Mouse (Mus musculus) urinary bladder, postnatal 14 days (tissue): Measurements from ENCODE around the gene Tcap.

Source experiments
- DNase-seq: peaks from one replicate; pipeline ENCODE4 v3.0.0; 2021; ENCODE audit warnings: low spot score

The Tcap gene

GRCm38 (mm10) chr11:98383261-98384030, at the start of gene Tcap:
Tcap (plus strand) TSS chr11:98383811.
- no peak for DNase-seq

- DNase-seq: no peak
Observed at GRCm38 (mm10) chr11:98333981-98334741, 49.5 kb upstream of the Tcap start.

GRCm38 (mm10) chr11:98335250-98335649, 48.4 kb upstream of the Tcap start:
- DNase-seq: no peak

GRCm38 (mm10) chr11:98336245-98337107, 47.1 kb upstream of the Tcap start:
- DNase-seq: no peak

- peak; percentile 48 for DNase-seq
Observed at GRCm38 (mm10) chr11:98338507-98338961, 45.1 kb upstream of the Tcap start.

GRCm38 (mm10) chr11:98339071-98339501, 44.5 kb upstream of the Tcap start:
- DNase-seq: no peak

- no peak for DNase-seq
Observed at GRCm38 (mm10) chr11:98339679-98340287, 43.8 kb upstream of the Tcap start.

- DNase-seq: no peak
Observed at GRCm38 (mm10) chr11:98340597-98340996, 43.0 kb upstream of the Tcap start.

- DNase-seq: no peak
Observed at GRCm38 (mm10) chr11:98341174-98341573, 42.4 kb upstream of the Tcap start.

GRCm38 (mm10) chr11:98342000-98342945, 41.3 kb upstream of the Tcap start:
- peak; percentile 91 for DNase-seq

- DNase-seq: peak; percentile 80
Observed at GRCm38 (mm10) chr11:98345253-98345652, 38.4 kb upstream of the Tcap start.

GRCm38 (mm10) chr11:98346168-98346567, 37.4 kb upstream of the Tcap start:
- DNase-seq: no peak

- no peak for DNase-seq
Observed at GRCm38 (mm10) chr11:98347385-98348082, 36.1 kb upstream of the Tcap start.

GRCm38 (mm10) chr11:98348083-98348961, 35.3 kb upstream of the Tcap start, which contains the start of gene Ppp1r1b:
Ppp1r1b (plus strand) TSS chr11:98348404.
- peak; percentile 36 for DNase-seq

- DNase-seq: no peak
Observed at GRCm38 (mm10) chr11:98349308-98349707, 34.3 kb upstream of the Tcap start.

GRCm38 (mm10) chr11:98352272-98352990, 31.2 kb upstream of the Tcap start:
- no peak for DNase-seq

GRCm38 (mm10) chr11:98353651-98354211, 29.9 kb upstream of the Tcap start:
- DNase-seq: no peak

- DNase-seq: no peak
Observed at GRCm38 (mm10) chr11:98354445-98354844, 29.2 kb upstream of the Tcap start.
